Mouse (Mus musculus) neural tube, embryonic 12.5 days (tissue): ENCODE results near the gene Fan1. TPM values are rescaled to one million over a fixed set of nuclear protein-coding genes. Genes with fewer than 3 reads are reported as not detected.
A peak's percentile ranks its signal among the peaks of the same experiment; 100 is the strongest.

ENCODE experiments used
- ATAC-seq: fragments of 200-750 bp; cut with Nextera tagmentation; 2 replicates; pipeline ENCODE4 v1.8.0; 2017; ENCODE audit warnings: low read depth, mild to moderate bottlenecking, moderate TSS enrichment, moderate library complexity; ENCODE audit not compliant: low FRiP score
- H3K27ac ChIP-seq: fragments of 300-500 bp; sonication (generic); 2 replicates; pipeline ENCODE4 v1.5.1; 2016
- H3K27me3 ChIP-seq: fragments of 300-500 bp; sonication (generic); replicated peaks from 2 replicates; pipeline ENCODE4 v1.6.1; 2016; ENCODE audit warnings: mild to moderate bottlenecking
- H3K36me3 ChIP-seq: fragments of 300-500 bp; sonication (generic); 2 replicates; pipeline ENCODE4 v1.6.1; 2016; ENCODE audit warnings: mild to moderate bottlenecking
- H3K4me1 ChIP-seq: fragments of 300-500 bp; sonication (generic); 2 replicates; pipeline ENCODE4 v1.6.1; 2016
- H3K4me2 ChIP-seq: fragments of 300-500 bp; sonication (generic); replicated peaks from 2 replicates; pipeline ENCODE4 v1.6.1; 2016; ENCODE audit warnings: mild to moderate bottlenecking
- H3K4me3 ChIP-seq: fragments of 300-500 bp; sonication (generic); 2 replicates; pipeline ENCODE4 v1.5.1; 2016
- H3K9ac ChIP-seq: fragments of 300-500 bp; sonication (generic); 2 replicates; pipeline ENCODE4 v1.6.1; 2016; ENCODE audit warnings: mild to moderate bottlenecking
- H3K9me3 ChIP-seq: fragments of 300-500 bp; sonication (generic); 2 replicates; pipeline ENCODE4 v1.6.1; 2016; ENCODE audit warnings: mild to moderate bottlenecking
- WGBS: fragments of 180-500 bp; shearing (Covaris S2); methylation state at CpG from one replicate; pipeline ENCODE4 v1.1.7; 2016; 5-methylcytosine and 5-hydroxymethylcytosine counted together
- polyA plus RNA-seq: library from polyadenylated mRNA; unstranded; fragments of >200 nt; fragmentation: Nextera tagmentation; extraction: Ambion mirVana; gene quantifications from 2 replicates; pipeline ENCODE4 v1.2.1, GENCODE M21; 2016

Fan1 gene
- polyA plus RNA-seq, 1 experiment from 2014 or later: 6.8 TPM

DNA sequence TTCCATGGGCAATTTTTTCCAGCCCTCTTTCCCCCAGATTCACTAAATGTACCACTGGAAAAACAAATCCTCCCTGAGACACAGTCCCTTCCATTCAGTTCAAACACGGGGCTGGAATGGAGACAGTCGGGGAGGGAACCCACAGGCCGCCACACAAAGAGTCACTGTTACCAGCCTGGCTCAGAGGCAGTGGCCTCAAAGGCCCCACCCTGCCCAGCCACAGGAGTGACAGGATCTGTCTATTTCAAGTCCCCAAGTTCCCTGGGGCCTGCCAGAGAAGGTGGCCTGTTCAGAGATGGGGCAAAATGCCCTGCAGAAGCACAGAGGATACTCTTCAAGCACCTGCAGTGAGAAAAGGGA is 13.3 kb downstream of the Fan1 start:
- H3K27ac ChIP-seq: no peak overlapping the region
- ATAC-seq: no peak
- no peak overlapping the region for H3K4me2 ChIP-seq
- H3K9me3 ChIP-seq: no peaks in the 10 kb centered on the region
- peaks cover 71% of the 10 kb centered on the region for H3K36me3 ChIP-seq
- no peaks in the 10 kb centered on the region for H3K27me3 ChIP-seq
- H3K4me1 ChIP-seq: no peaks in the 10 kb centered on the region
- no peak overlapping the region for H3K4me3 ChIP-seq
- WGBS: 61% methylated on average over 3 of the region's 3 CpGs
- no peak overlapping the region for H3K9ac ChIP-seq

DNA sequence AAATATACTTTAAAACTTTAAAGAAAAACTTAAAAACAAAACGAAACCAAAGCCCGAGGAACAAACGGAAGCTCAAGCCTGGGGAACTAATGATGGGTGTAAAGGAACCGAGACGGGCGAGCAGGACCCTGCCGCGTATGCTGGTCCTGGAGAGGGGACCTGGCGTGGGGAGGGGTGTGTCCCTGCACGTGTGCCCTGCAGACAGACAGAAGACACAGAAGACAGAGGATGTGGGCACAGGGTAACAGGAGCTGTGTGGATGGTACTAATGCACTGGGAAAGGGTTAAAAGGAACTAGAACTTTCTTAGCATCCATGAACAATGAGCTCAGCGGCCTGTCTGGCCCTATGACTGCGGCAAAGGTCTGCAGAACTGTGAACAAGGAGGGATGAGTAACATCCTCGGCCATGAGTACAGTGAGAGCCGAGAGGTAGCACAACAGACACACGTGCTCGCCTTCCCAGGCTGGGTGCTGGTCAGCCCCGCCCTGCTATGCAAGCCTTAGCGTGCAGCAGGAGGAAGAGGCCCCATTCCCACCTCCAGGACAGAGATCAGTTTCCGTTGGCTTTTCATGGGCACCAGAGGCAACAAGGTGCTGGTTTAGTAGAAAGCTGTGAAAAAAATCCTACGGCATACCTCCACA is 13.8 kb downstream of the Fan1 start:
- no peaks in the 10 kb centered on the region for H3K9me3 ChIP-seq
- no peaks in the 10 kb centered on the region for H3K4me1 ChIP-seq
- H3K9ac ChIP-seq: no peak overlapping the region
- ATAC-seq: no peak
- WGBS: 86% methylated on average over 20 of the region's 20 CpGs
- H3K4me2 ChIP-seq: no peak overlapping the region
- H3K4me3 ChIP-seq: no peak overlapping the region
- H3K27me3 ChIP-seq: no peaks in the 10 kb centered on the region
- peaks cover 71% of the 10 kb centered on the region for H3K36me3 ChIP-seq
- H3K27ac ChIP-seq: no peak overlapping the region

DNA sequence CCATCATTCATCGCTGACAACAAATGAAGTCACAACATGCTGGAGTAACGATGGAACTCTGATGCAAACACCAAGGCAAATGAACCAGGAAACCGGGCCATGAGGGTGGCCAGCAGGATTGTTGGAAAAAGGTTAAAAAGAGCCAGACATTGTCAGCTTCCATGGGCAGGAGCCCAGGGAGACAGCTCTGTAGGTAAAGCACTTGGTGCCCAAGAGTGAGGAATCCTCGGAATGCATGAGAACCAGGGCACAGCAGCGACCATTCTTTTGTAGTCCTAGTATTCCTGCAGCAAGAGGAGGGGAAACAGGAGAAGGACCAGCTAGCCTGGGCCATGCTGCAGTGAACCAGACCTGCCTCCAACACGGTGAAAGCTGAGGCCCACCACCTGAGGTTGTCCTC is 15.2 kb downstream of the Fan1 start:
- no peaks in the 10 kb centered on the region for H3K27me3 ChIP-seq
- H3K9ac ChIP-seq: no peak overlapping the region
- H3K4me3 ChIP-seq: no peak overlapping the region
- H3K4me2 ChIP-seq: no peak overlapping the region
- no peaks in the 10 kb centered on the region for H3K9me3 ChIP-seq
- WGBS: 82% methylated on average over 6 of the region's 6 CpGs
- H3K4me1 ChIP-seq: no peaks in the 10 kb centered on the region
- no peak overlapping the region for H3K27ac ChIP-seq
- H3K36me3 ChIP-seq: peaks cover 63% of the 10 kb centered on the region
- no peak for ATAC-seq

DNA sequence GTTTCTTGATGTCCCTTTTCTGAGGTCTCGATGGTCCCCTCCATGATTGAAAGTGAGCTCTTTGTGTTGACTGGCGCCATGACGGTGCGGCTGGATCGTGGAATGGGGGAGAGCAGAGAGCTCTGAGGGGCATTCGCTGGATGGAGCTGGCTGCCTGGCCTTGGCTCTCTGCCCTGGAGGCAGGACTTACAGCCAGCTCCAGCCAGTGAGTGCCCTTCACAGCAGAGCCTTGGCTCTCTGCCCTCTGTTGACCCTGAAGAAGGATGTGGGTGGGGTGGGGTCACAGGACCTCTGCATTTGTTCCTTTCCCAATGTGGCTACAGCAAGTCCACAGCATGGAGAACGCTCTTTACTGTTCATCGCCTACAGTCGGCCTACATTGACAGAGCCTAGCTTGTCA is 16.5 kb downstream of the Fan1 start:
- no peak overlapping the region for H3K4me2 ChIP-seq
- 89% methylated on average over 9 of the region's 9 CpGs for WGBS
- H3K4me3 ChIP-seq: no peak overlapping the region
- H3K9ac ChIP-seq: no peak overlapping the region
- H3K27me3 ChIP-seq: no peaks in the 10 kb centered on the region
- ATAC-seq: no peak
- H3K4me1 ChIP-seq: no peaks in the 10 kb centered on the region
- H3K9me3 ChIP-seq: no peaks in the 10 kb centered on the region
- peaks cover 61% of the 10 kb centered on the region for H3K36me3 ChIP-seq
- H3K27ac ChIP-seq: no peak overlapping the region

DNA sequence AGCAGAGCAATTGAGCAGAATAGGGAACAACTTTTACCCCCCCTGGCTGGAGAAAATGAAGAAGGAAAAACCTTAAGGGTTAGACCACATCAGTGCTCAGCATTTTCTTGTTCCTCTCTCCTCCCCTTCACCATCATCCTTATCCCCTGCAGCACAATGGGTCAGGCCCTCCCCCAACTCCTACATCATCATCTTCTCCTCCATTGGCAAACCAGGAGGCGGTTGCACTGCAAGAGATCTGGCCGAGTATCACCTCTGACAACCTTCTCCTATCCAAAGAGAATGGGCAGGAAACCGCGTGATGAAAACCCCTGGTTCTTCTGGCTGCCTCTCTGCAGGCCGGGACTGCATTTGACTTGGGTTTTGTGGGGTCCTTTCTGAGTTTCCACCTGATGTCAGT is 17.2 kb downstream of the Fan1 start:
- no peak for ATAC-seq
- H3K4me2 ChIP-seq: no peak overlapping the region
- H3K9ac ChIP-seq: no peak overlapping the region
- H3K9me3 ChIP-seq: no peaks in the 10 kb centered on the region
- no peak overlapping the region for H3K4me3 ChIP-seq
- WGBS: 91% methylated on average over 5 of the region's 5 CpGs
- H3K36me3 ChIP-seq: peaks cover 54% of the 10 kb centered on the region
- H3K27ac ChIP-seq: no peak overlapping the region
- H3K4me1 ChIP-seq: no peaks in the 10 kb centered on the region
- no peaks in the 10 kb centered on the region for H3K27me3 ChIP-seq

DNA sequence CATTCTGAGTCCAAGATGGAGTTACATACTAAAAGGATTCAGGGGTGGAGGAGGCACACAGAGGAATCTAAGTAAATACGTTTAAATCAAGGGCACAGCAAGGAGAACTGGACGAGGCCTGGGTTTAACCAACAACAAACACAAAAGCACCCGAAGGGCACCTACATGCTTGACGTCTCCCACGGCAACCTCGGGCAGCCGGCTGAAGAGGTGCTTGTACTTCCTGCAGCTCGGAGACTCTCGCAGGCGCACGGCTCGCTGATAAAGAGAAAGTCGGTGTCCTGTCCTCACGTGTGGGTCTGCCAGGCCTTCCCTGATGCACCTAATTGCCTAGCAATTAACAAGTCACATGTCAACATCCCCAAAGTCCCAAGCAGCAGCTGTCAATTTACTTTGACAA is 19.7 kb downstream of the Fan1 start:
- Histone ChIP-seq H3K27ac (no peak overlapping the region), H3K9me3 (no peaks in the 10 kb centered on the region), H3K36me3 (peaks cover 40% of the 10 kb centered on the region), H3K4me1 (no peaks in the 10 kb centered on the region), H3K4me2 (0 out of 2 replicates have a peak overlapping the region, but pooled peaks have one; percentile 10), H3K4me3 (no peak overlapping the region), H3K27me3 (no peaks in the 10 kb centered on the region), H3K9ac (no peak overlapping the region)
- 46% methylated on average over 14 of the region's 14 CpGs for WGBS
- no peak for ATAC-seq

DNA sequence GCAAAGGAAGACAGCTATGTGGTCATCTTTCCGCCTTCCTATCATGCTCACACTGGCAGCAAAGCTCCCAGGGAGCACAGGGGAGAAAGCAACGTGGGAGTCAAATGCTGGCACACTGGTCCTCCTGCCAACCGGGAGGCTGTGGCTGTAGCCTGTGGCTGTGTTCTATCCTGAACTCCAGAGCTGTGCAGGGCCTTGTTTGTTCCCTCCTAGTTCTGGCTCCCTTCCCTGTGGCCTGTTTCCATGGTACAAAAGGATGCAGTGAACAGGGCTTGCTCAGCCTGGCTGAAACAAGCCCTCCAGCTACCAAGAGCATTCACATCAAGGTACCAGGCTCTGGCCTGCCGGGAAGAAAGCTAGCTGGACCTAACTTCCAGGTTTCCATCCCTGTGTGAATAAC is 22.8 kb downstream of the Fan1 start:
- H3K36me3 ChIP-seq: peaks cover 38% of the 10 kb centered on the region
- 89% methylated on average over 4 of the region's 4 CpGs for WGBS
- H3K27ac ChIP-seq: no peak overlapping the region
- no peak overlapping the region for H3K9ac ChIP-seq
- no peak for ATAC-seq
- no peaks in the 10 kb centered on the region for H3K9me3 ChIP-seq
- H3K4me1 ChIP-seq: no peaks in the 10 kb centered on the region
- no peak overlapping the region for H3K4me2 ChIP-seq
- no peak overlapping the region for H3K4me3 ChIP-seq
- H3K27me3 ChIP-seq: no peaks in the 10 kb centered on the region

DNA sequence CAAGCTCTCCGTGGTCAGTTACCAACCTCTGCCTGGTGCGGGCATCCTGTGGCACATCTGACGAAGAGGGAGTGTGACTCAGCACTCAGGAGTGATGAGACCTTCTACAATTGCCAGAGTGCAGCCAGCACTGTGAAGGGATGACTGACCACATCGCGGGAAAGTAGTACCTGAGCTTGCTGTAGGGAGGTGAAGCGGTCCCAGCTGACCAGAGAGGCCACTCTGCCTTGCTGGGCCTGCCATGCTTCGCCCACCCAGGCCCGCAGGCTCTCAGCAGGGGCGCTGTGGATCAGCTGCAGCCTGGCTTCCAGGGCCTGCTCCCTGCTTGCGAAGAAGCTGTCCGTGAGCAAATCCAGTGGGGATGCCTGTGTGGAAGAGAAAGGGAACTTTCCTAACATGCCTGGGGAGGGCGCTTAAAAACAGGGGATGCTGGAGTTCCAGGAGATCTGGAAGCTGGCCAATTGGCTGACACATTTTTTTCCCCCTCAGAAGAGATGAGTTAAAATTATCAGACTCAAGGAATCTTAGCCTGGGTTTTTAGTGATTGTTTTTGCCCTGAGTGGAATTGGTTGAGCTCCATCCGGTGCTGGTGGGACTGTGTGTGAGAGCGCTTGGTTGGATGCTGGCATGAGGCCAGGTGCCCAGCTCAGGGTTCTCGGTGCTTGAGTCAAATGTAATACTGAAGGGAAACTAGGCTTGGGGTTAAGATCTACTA is 24.6 kb downstream of the Fan1 start:
- no peak overlapping the region for H3K27ac ChIP-seq
- no peak for ATAC-seq
- no peak overlapping the region for H3K9ac ChIP-seq
- no peaks in the 10 kb centered on the region for H3K27me3 ChIP-seq
- no peaks in the 10 kb centered on the region for H3K9me3 ChIP-seq
- 87% methylated on average over 15 of the region's 15 CpGs for WGBS
- H3K4me1 ChIP-seq: no peaks in the 10 kb centered on the region
- no peak overlapping the region for H3K4me2 ChIP-seq
- no peak overlapping the region for H3K4me3 ChIP-seq
- peaks cover 40% of the 10 kb centered on the region for H3K36me3 ChIP-seq

DNA sequence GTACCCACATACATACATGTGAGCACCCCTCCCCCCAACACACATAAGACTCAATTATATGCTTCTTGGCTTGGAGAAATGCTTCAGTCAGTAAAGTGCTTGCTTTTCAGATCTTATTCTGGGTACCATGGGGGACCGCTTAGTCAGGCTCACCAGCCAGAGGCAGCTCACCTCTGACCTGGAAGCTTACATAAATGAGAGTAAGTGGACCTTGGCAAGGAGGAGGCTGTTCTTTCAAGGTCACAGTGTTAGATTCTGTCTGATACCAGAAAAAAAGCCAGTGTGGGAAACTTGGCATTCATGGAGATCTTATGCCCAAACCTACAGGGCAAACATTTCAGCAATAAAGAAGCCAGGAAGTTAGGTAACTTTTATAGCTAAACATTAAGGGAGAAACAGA is 26.1 kb downstream of the Fan1 start:
- no peak overlapping the region for H3K4me3 ChIP-seq
- H3K9ac ChIP-seq: no peak overlapping the region
- peaks cover 29% of the 10 kb centered on the region for H3K36me3 ChIP-seq
- WGBS: 97% methylated on average over 1 of the region's 1 CpGs
- H3K9me3 ChIP-seq: no peaks in the 10 kb centered on the region
- no peaks in the 10 kb centered on the region for H3K27me3 ChIP-seq
- H3K4me1 ChIP-seq: no peaks in the 10 kb centered on the region
- no peak overlapping the region for H3K4me2 ChIP-seq
- H3K27ac ChIP-seq: no peak overlapping the region
- ATAC-seq: no peak

DNA sequence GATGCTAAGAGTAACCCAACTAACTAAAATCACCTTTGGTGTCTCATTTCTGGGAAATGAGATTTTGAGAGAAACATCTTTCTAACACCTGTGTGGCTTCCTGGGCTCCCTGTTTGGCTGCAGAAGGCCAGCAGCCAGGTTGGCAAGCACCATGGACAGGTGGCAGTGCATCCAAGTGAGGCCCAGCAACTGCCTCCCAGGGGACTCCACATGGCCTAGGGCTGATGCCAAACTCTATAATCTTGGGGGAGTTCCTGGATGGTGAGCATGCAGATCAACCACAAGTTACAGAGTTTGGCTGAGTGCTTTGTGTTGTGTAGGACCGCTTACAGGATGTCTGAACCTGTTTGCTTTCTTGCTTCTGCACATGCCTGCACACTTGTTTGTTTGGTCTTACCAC is 41.2 kb downstream of the Fan1 start:
- H3K9ac ChIP-seq: no peak overlapping the region
- no peaks in the 10 kb centered on the region for H3K9me3 ChIP-seq
- H3K4me3 ChIP-seq: no peak overlapping the region
- no peak for ATAC-seq
- WGBS: 96% methylated on average over 1 of the region's 1 CpGs
- H3K4me2 ChIP-seq: no peak overlapping the region
- H3K27me3 ChIP-seq: no peaks in the 10 kb centered on the region
- peaks cover 46% of the 10 kb centered on the region for H3K36me3 ChIP-seq
- no peaks in the 10 kb centered on the region for H3K4me1 ChIP-seq
- no peak overlapping the region for H3K27ac ChIP-seq

DNA sequence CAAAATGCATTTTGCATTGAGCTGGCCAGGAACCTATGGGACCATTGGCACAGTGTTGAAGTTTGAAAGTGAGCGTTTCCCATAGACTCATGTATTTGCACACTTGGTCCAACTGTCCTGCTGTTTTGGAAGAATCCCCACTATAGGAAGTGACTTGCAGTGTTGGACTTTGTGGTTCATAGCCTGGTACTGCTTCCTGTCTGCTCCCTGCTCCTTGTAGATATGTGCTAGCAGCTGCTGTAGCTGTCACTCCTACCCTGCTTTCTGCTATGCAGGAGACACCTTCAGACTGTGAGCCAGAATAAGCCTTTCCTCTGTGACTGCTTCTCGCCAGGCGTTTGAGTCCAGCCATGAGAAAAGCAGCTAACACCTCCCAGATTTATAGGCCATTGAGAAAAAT is 42.6 kb downstream of the Fan1 start:
- Histone ChIP-seq H3K9ac (no peak overlapping the region), H3K27ac (no peak overlapping the region), H3K4me2 (no peak overlapping the region), H3K4me1 (no peaks in the 10 kb centered on the region), H3K36me3 (peaks cover 36% of the 10 kb centered on the region), H3K4me3 (no peak overlapping the region), H3K27me3 (no peaks in the 10 kb centered on the region), H3K9me3 (no peaks in the 10 kb centered on the region)
- WGBS: 83% methylated on average over 3 of the region's 3 CpGs
- no peak for ATAC-seq

DNA sequence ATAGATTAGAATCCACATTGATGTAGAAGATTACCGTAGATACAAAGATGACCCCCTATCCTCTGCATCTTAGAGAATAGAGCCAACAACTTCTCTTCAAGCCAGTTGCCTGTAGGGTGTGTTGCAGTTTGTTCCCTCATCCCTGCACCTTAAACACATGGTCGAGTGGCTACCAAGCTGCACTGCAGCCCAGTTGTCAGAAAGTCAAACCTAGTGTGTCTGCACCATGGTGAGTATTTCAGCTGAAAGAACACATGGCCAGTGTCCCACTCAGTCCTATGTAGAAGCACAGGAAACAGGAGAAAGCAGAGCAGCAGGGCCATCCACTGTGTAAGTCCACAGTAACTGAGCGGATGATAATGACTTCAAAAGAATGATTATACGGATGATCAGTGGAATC is 46.4 kb downstream of the Fan1 start:
- Histone ChIP-seq H3K27me3 (no peaks in the 10 kb centered on the region), H3K9me3 (no peaks in the 10 kb centered on the region), H3K36me3 (peaks cover 22% of the 10 kb centered on the region), H3K9ac (no peak overlapping the region), H3K4me1 (no peaks in the 10 kb centered on the region), H3K4me2 (no peak overlapping the region), H3K4me3 (no peak overlapping the region), H3K27ac (no peak overlapping the region)
- WGBS: 91% methylated on average over 4 of the region's 4 CpGs
- ATAC-seq: no peak

DNA sequence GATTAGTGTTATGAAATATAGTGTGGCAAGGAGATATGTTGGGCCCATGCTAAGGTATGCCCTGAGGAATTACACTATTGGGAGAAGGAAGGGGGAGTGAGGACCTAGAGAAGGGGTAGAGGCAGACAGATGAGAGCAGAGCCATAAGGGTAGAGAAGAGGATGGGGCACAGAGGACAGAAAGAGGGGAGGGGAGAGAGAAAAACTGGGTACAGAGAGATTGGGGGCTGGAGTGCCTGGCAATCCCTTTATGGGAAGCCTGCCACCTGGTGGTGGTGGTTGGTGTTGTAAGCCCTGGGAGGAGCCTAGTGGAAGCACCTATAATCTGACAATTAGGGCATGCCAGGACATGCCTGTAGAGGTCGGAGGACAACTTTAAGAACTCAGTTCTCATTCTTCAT is 47.0 kb downstream of the Fan1 start:
- ATAC-seq: peak; percentile 61; the same call in 1 of the 2 replicates
- Histone ChIP-seq H3K4me1 (no peaks in the 10 kb centered on the region), H3K9ac (no peak overlapping the region), H3K36me3 (peaks cover 25% of the 10 kb centered on the region), H3K4me2 (no peak overlapping the region), H3K4me3 (no peak overlapping the region), H3K27me3 (no peaks in the 10 kb centered on the region), H3K9me3 (no peaks in the 10 kb centered on the region), H3K27ac (no peak overlapping the region)
- WGBS: 37% methylated on average over 1 of the region's 1 CpGs
